Mouse (Mus musculus) urinary bladder, postnatal 10 days (tissue): ENCODE results near the gene Tspan33.
A peak's percentile ranks its signal among the peaks of the same experiment; 100 is the strongest.
"Not testable (repeated sequence)": the region's sequence is repeated elsewhere in the genome, so short reads cannot be mapped to it uniquely, and the experiment has no call there.

Source experiments
- DNase-seq: peaks from one replicate; pipeline ENCODE4 v3.0.0; 2022; ENCODE audit warnings: low spot score

The Tspan33 gene

DNA sequence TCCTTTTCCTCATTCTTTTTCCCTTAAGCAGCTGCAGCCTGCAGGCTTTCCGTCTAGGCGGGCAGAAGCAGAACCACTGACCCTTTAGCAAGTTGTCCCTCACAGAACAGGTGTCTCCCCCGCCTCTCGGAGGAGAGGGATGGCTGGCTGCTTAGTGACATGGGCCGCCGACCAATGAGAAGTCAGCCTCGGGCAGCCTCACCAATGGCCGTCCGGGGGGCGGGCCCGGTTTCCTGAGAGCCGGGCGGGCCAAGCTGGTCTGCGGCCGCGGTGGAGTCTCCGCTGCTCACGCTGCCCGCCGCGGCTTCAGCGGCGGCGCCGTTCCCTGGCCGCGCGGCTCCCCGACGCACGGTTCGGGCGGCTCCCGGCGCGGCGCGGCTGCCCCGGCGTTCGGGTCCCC, at the start of gene Tspan33:
Tspan33 (plus strand) TSS at position 270 of the 400 bp plus-strand sequence.
- peak; percentile 76 for DNase-seq

DNA sequence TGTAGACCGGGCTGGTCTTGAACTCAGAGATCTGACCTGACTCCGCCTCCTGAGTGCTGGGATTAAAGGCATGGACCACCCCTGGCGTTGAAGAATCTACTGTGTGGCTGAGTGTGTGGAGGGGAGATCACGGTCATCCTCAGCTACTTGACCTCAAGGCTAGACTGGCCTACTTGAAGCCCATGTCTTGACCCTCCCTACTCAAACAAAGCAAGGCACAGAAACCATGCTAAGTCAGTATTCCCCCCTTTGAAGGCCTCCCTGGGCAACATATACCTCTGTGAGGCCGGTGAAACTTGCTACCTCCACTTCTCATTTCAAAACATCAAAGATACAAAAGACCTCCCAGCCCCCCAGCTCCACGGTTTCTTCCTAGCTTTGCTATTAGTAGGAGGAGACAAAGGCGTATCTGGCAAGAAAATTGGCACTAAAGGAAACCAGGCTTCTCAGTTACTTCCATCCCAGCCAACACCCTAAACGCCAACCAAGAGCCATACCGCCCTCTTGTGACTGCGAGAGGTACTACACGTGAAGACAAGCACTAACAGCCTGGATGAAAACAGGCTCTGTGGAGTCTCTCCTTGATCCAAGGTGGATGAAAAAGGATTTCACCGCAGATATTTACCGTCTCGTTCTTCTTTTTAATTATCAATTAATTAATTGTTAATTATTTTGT, 44.4 kb upstream of the Tspan33 start:
- DNase-seq: peak; percentile 66

DNA sequence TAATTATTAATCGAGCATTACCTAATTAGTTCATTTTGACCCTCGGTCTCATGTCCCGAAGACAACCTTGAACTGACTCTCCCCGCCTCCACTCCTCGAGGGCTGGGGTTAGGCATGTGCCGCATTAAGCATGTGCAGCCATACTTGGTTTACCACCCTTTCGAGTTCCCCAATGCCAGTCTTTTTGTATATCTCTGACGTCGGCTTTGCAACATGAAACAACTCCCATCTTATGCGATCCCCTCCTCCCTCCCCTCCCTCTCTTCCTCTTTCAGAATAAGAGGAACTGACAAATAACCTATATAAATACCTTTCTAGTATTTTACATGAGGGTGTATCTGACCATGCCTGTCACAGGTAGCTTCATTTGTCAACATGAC, 43.9 kb upstream of the Tspan33 start:
- no peak for DNase-seq

DNA sequence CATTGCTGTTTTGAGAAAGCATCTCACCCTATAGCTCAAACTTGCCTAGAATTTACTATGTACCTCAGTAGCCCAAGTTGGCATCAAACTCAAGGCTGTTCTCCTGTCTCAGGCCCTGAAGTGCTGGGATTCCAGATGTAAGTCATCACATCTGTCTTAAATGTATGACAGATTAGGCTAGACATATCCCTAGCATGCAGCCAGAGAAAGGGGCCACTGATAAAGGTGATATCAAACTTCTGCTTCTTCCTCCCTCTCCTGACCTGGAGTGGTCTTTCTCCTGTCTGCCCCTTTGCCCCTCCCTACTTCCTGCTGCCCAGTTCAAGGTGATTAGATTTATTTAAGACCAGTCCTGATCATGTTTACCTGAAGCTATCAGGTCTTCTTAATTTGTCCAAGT, 40.8 kb upstream of the Tspan33 start:
- no peak for DNase-seq

DNA sequence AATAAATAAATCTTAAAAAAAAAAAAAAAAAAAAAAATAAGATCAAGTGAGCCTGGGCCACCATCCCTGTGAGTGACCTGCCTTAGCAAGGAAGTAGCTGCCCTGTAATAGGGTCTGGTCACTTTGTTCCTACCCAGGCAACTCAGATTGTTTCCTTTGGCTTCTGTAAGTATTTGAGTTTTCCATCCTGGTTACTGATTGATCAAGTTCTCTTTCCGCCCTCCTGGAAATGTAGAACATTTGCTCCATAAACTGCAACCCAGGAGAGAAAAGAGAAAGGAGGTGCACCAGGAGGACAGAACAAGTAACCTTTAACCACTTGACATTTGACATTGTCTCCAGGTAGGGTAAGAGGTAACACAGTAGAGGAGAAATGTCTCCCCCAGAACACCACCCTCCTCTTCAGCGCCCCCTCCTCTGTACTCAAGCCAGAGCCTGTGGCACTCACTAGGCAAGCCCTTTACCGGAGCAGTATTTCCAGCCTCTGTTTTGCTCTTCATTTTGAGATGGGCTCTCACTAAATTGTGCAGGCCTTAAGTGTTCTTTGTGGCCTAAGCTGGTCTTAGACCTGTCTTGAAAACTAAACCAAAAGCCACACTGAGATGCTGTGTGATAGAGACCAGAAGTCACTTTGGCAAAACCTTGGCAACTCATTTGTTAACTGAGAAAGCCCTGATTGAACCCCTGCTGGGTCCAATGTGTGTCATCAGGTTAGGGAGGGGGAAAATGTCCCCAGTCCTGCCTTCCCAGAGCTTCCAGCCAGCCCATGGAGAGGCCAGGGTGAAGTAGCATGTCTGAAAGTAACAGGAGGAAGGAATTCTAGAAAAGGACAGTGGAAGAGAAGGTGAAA, 35.2 kb upstream of the Tspan33 start:
- no peak for DNase-seq

DNA sequence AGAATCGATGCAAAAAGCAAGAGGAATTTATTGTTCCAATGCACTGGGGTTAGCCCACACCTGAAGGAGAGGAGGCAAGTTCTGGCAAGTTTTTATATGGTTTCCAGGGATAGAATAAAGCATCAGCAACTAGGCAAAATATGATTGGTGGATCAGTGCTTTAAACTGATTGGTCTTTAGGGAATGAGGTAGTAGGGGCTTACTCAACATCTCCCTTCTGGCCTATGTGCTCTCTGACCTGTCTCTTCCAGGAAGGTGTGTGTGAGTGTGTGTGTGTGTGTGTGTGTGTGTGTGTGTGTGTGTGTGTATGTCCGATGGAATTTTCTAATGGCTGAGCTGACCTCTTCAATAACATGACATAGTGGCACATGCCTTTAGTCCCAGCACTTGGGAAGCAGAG, 34.1 kb upstream of the Tspan33 start:
- DNase-seq: no peak

DNA sequence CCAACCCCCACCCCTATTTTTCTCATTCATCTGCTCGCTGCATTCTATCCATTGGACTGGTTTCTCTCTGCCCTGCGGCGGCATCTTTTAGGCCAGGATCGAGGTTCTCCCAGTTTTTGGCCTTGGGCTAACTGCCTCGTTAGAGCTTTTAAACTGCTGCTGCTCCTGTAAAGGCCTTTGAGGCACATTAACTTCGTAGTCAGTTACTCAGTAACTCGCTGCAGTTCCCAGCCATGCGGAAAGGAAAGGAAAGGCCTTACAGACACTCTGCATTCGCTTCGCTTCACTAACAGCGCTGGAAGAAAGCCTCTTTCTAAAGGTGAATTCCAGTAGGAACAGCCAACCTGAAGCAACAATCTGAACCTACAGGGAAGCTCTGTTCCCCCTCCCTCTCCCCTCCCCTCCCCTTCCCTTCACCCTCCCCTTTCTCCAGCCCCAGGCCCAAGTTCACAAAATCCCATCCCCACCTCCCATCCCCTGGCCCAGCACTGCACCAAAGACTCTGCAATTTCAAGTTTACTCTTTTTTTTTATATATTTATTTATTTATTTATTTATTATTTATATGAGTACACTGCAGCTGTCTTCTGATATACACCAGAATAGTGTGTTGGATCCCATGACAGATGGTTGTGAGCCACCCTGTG, 33.2 kb upstream of the Tspan33 start:
- no peak for DNase-seq

DNA sequence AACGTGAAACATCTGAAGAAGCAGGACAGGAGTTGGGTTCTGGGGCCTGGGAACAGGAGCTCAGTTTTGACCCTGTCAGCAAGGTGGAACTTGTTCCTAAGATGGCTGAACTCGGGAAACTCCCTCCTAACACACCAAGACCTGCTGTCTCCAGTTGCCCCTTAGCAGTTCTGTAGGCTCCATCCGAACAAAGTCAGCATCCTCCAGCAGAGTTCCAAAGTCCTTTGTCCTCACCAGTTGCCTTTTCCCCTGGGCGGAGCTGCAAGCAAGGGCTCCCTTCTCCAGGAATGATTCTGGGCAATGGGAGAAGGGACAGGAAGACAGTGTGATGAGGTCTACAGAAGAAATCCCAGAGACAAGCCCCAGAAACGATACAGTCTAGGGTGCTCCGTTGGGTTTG, 26.8 kb upstream of the Tspan33 start:
- DNase-seq: no peak

DNA sequence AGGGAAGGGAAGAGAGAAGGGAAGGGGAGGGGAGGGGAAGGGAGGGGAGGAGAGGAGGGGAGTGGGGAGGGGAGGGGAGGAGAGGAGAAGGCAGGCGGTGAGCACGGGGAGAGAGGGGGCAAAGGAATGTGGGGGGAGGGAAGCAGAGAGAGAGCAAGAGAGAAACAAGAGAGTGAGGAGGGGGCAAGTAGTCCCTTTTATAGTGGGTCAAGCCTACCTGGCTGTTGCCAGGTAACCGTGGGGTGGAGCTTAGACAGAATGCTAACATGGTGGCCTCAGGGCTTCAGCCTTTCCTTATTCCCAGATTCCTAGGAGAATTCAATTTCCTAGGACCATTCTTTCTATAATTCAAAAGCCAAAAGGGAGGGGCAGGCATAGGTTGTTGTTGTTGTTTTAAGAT, 22.3 kb upstream of the Tspan33 start:
- no peak for DNase-seq

DNA sequence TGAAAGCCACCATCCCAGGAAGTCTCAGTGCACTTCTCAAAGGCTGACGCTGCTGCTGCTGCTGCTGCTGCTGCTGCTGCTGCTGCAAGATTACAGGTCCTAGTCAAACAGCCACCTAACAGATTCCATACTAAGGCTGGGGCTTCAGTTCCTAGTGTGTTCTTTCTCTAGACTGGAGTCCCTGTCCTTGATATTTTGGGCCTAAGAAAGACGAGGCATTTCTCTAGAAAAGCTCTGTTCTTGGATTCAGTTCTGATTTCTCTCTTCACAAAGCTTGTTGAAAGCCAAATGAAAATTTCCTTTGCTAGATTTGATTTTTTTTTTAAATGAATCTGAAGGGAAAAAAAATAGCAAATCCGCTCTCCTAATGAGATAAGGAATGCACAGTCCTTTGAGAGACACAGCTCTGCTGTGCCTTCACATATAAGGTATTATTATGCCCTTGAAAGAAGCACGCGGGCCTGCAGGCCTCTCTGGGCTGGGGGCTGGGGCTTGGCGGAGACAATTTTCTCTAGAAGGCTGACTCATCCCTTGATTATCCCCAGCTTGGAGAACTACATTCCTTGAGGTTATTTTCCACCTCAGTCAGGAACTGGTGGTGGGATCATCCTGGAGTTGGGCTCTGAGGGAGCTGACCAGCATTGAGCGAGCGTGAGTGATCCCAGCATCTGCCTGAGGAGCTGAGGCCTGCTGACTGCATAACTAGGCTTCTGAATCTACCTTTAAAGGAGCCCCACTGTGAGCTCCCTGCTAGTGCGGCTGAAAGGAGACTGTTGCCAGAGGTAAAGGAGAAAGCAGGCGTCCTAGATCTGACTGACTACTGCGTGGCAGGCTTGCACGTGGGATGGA, 21.2 kb upstream of the Tspan33 start:
- no peak for DNase-seq

DNA sequence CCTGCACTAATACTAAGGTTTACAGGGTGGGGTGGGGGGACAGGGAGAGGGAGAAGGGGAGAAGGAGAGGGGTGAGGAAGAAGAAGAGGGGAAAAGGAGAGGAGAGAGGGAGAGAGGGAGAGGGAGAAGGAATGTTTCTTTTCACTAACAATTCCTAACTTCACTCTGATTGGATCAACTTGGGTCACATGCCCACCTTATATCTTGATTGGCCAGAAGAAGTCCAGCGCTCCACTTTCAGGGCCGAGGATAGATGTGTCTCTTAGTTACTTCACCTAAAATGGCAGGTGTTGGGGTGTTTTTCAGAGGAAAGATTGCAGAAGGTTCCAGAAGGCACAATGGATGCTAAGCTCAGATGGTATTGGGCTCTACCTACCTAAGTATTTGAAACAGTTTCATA, 20.3 kb upstream of the Tspan33 start:
- no peak for DNase-seq

DNA sequence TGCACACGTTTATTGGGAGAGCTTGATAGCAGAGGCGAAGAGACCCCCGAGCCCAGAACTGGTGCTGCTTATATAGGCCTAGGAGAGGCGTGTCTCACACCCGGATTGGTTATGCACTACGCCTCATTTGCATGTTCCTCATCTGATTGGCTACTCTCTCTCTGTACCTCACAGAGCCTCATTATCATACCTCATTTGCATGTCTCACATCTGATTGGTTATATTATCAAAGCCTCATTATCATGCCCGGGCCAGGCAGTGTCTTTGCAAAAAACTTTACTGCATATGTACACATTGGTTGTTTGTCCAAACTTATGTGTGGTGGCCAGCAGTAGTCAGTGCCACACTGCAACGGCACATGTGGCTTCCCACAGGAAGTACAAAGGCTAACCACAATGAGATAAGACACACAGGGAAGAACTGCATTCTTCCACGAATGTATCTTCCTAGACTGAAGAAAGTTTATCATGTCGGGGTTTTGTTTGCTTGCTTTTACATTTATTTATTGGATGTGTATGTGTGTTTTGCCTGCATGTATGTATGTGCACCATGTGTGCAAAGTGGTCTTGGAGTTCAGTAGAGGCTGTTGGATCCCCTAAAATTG, 14.0 kb upstream of the Tspan33 start:
- DNase-seq: not testable (repeated sequence)

DNA sequence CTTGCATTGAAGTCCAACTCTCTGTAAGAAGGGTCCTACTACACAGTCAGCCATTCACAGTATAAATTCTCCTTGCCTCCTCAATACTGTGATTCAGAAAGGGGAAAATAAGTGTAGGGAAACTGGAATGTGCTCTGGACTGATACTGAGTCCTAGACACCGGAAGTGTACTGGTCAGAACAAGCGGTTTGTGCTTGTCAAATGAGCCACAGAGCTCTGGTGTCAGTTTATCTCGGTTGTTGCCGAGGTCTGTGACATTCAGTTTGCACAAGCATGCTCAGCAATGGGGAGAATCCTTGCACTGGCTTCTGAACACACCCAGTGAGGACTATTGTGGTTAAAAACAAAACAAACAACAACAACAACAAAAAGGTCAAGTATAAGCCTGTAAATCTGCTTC, 12.2 kb upstream of the Tspan33 start:
- DNase-seq: no peak

DNA sequence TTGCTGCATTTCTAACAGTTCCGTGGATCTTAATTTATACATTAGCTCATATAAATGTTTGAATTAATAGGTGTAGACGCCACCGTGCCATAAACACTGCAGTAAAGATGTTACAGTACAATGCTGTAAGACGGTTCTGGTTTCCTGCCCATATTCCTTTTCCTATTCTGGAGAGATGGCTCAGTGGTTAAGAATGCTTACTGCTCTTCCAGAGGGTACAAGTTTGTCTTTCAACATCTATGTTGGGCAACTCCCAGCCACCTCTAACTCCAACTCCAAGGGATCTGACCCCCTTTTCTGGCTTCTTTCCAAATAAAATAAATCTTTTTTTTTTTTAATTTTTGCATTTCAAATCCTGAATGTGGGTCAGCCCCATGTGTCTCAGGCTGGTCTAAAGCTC, 9.3 kb upstream of the Tspan33 start:
- no peak for DNase-seq

DNA sequence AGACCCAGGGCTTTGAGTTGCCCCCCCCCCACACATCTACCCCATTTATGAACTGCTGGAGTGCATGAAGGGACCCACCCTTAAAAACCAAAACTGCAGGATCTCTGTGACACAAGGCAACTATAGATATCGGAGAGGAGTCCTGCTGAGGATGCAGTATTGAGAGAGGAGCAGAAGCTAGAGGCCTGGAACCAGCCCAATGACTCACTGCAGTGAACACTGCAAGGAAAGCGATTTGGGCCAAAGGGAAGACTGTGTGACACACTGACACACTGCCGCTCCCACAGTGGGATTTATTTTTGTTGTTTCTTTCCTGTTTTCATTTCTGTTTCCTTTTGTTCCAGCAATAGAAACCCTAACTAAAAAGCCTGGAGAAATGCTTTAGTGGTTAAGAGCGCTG, 8.1 kb upstream of the Tspan33 start:
- DNase-seq: no peak

DNA sequence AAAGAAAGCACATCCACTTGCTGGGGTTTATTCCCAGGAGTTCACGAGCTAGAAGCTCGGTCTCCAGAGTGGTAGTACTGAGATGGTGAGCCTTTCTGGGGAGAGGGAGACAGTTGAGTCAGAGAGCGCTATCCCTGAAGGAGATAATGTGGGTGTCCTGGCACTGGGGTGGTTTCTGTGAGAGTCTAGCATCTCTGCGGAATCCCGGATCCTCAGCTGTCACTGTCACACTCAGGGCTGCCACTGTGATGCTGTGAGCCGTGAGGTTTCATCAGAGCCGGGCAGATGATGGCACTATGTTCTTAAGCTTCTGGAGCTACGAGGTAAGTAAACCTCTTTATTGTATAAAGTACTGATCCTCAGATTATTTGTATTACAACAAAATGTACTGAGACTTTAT, 4.6 kb upstream of the Tspan33 start:
- DNase-seq: no peak

DNA sequence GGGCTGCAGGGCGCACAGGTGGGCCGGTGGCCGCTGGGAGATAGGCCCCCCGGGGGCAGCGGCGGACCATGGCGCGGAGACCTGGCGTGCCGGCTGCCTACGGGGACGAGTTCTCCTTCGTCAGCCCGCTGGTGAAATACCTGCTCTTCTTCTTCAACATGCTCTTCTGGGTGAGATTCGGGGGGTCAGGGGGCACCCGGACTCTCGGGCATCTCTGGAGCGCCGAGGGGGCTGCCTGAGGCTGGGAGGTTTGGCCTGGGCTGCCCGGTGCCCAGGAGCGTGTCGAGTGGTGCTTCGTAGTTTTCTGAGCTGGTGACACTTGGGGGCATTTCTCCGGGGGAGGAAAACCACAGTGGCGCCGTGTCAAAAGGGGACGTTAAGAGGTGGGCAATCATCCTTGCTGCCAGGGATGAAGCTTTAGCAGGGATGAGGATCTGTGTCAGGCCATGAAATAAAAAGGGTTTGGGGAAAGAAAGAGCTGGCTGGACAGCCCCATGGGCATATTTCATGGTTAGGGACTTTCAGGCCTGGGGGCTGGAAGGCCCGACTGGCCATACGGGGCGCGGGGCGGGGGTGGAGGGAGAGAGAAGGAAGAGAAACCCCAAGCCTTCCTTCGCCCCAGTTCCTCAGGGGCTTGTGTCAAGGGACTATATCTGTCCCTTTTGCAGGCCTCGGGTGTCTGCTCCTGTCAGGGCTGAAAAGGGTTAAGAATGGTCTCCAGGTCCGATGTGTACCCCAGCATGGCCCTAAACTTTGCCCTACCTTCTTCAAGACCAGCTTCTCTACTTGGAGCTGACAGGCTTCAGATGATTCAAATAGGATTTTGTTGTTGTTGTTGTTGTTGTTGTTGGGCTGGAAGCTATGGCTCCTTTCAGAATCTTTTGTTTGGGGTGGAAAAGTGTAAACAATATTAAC, 610 bp downstream of the Tspan33 start:
- DNase-seq: no peak

DNA sequence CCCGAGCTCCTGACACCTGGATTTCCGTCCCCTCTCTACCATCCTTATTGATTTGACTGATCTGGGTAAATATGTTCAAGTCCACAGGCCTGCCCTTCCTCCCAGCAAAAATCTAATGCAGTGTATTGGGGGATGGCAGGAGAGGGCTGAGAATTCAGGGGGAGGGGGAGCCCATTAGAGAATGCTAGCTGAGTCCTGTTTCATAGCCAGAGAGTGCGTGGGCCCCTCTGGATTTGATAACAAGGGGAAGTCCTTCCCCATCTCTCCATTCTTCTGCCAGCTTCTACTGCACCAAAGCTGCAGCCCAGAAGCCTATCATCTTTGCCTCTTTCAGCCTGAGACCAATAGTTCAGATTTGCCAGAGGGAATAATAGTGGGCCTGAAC, 1.3 kb downstream of the Tspan33 start:
- no peak for DNase-seq

DNA sequence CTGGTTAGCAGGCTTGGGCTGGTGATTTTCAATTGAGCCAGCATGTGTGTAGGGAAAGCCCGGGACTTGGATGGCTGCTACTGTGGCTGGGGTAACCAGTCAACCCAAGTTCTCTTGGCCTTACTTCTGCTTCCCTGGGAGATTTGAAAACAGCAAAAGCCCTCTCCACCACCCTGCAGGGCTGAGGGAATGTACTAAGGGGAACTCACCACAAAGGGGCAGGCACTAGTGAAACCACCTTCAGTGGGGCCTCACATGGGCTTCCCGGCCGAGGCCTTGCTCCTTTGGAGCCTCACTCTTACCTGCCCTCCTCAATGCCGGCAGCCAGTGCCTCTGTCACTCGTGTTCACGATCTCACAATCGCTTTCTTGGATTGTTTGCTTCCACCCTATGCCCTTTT, 2.0 kb downstream of the Tspan33 start:
- DNase-seq: no peak

DNA sequence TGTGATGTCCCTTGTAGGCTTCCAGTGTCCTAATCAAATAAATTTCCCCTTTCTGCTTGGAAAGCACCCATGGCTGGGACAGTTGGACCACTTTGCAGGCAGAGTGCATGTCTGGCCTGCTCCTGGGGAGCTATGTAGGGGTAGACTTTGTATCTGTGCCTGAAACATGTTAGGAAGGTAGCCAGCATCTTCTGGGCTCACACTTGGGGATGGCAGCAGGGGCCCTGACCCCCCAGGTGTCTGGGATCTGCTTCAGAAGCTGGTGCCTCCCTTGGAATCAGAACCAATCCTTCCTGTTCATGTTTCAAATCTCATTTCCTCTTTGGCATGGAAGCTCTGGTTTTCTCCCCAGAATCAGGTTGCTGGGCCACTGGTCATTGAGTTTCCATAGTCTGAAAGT, 3.1 kb downstream of the Tspan33 start:
- no peak for DNase-seq

DNA sequence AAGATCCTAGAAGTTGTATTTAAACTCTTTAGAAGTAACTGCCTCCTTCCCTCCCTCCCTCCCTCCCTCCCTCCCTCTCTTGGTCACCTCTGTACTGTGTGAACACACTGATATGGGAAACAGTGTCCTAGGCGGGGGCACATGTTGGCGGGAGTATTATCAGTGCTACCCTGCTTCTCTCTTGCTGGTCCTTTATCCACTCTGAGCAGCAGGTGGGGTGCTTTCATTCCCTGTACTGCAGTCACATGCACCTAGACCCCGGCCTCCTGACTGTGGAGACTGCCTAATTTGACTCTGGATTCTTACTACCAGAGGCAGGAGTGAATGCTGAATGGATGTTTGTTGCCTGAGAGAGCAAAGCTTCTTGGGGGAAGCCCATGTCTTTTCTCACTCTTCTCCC, 3.5 kb downstream of the Tspan33 start:
- DNase-seq: no peak
